Mouse (Mus musculus) G1E (cell line): ENCODE data around the gene Hook2.
A peak's percentile ranks its signal among the peaks of the same experiment; 100 is the strongest.

Experiments
- CTCF ChIP-seq: IDR thresholded peaks from 2 replicates; pipeline ENCODE4 v1.5.1; 2012; ENCODE audit warnings: low read depth, low read length, inconsistent platforms, mixed read lengths
- GATA1 ChIP-seq: IDR thresholded peaks from 2 replicates; pipeline ENCODE4 v1.6.1; 2012; ENCODE audit warnings: borderline replicate concordance, low read length, inconsistent platforms, mixed read lengths
- POLR2AphosphoS5 ChIP-seq: IDR thresholded peaks from 2 replicates; pipeline ENCODE4 v1.6.1; 2012; ENCODE audit warnings: low read depth, low read length, inconsistent platforms; ENCODE audit not compliant: insufficient replicate concordance
- TAL1 ChIP-seq: conservative IDR thresholded peaks from 2 replicates; pipeline ENCODE4 v1.6.1; 2012; ENCODE audit warnings: low read depth, low read length, inconsistent platforms, mixed read lengths

DNA sequence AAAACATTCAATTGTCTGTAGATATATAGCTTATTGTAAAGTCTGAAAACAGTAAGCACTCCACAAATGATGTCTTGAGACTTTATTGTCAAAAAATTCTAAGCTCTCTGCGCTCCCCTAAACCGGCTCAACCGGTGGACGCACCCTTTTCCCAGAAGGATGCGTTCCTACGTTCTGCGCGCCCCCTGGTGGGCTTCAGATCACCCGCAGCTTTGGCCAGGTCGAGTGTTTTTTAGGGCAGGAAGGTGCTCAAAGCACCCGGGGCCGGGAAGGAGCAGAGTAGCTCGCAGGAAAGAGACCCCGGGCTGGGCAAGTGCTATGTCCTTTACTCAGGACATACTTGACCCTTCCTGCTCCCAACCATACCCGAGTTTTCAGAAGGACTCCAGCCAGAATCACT, 593 bp upstream of the Hook2 start:
- TF ChIP-seq CTCF (peak; percentile 59; the same call in 1 of the 2 replicates), POLR2AphosphoS5 (no peak), GATA1 (no peak), TAL1 (no peak)
